Mouse (Mus musculus): ENCODE data around the gene Magohb. TPM values are rescaled to one million over a fixed set of nuclear protein-coding genes. Genes with fewer than 3 reads are reported as not detected.
"Not testable (repeated sequence)": the region's sequence is repeated elsewhere in the genome, so short reads cannot be mapped to it uniquely, and the experiment has no call there.

Magohb gene
- polyA plus RNA-seq, 1 experiment from 2014 or later: 68.2 TPM

- Histone ChIP-seq H3K4me2 (peak overlapping the region; percentile 61), H3K4me3 (ENCODE audit: low read depth, low read length) (peak overlapping the region; percentile 60), H3K9ac (peak overlapping the region; percentile 69), H3K36me3 (ENCODE audit: insufficient read depth) (peaks cover 9% of the 10 kb centered on the region), H3K9me3 (ENCODE audit: low read depth, low read length) (no peaks in the 10 kb centered on the region), H3K27me3 (ENCODE audit: insufficient read depth, low read length) (no peaks in the 10 kb centered on the region), H3K4me1 (ENCODE audit: insufficient read depth) (0 out of 2 replicates have a peak, but pooled peaks cover 3% of the 10 kb centered on the region), H3K27ac (ENCODE audit: low read depth) (peak overlapping the region; percentile 44; the same call in 1 of the 2 replicates)
- TF ChIP-seq CTCF (IDR thresholded peaks at IDR 0.05; ENCODE audit: low read depth): no peak
- WGBS: 15% methylated on average over 10 of the region's 10 CpGs
- peak; percentile 50 for DNase-seq
- peak; percentile 60; the same call in 1 of the 2 replicates for ATAC-seq (ENCODE audit: insufficient read depth)
These were observed 611 bp downstream of the Magohb start for GRCm38 (mm10) chr6:131292276-131292990.

DNA sequence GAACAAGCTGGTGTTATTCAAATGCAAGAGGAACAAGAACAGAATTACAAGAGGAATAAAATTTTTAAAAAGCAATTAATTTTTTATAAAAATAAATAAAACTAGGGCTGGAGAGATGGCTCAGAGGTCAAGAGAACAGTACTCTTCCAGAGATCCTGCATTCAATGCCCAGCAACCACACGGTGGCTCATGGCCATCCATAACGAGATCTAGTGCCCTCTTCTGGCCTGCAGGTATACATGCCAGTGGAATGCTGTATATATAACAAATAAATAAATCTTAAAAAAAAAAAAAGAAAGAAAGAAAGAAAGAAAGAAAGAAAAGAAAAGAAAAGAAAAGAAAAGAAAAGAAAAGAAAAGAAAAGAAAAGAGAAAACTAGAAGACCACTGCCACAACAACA, 2.6 kb downstream of the Magohb start:
- H3K27me3 ChIP-seq (ENCODE audit: insufficient read depth, low read length): no peaks in the 10 kb centered on the region
- 18% methylated on average over 2 of the region's 2 CpGs for WGBS
- H3K36me3 ChIP-seq (ENCODE audit: insufficient read depth): peaks cover 21% of the 10 kb centered on the region
- 0 out of 2 replicates have a peak, but pooled peaks cover 3% of the 10 kb centered on the region for H3K4me1 ChIP-seq (ENCODE audit: insufficient read depth)
- no peak overlapping the region for H3K4me2 ChIP-seq
- DNase-seq: peak; percentile 75
- no peak overlapping the region for H3K9ac ChIP-seq
- peak; percentile 59 for TF ChIP-seq CTCF (IDR thresholded peaks at IDR 0.05; ENCODE audit: low read depth)
- H3K27ac ChIP-seq (ENCODE audit: low read depth): no peak overlapping the region
- ATAC-seq (ENCODE audit: insufficient read depth): no peak
- no peaks in the 10 kb centered on the region for H3K9me3 ChIP-seq (ENCODE audit: low read depth, low read length)
- H3K4me3 ChIP-seq (ENCODE audit: low read depth, low read length): no peak overlapping the region

DNA sequence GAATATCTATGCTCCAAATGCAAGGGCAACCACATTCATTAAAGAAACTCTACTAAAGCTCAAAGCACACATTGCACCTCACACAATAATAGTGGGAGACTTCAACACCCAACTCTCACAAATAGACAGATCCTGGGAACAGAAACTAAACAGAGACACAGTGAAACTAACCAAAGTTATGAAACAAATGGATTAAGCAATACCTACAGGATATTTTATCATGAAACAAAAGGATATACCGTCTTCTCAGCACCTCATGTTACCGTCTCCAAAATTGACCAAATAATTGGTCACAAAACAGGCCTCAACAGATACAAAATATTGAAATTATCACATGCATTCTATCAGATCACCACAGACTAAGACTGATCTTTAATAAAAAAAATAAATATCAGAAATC, 14.9 kb downstream of the Magohb start:
- not testable (repeated sequence) for ATAC-seq (ENCODE audit: insufficient read depth); H3K27me3 ChIP-seq (ENCODE audit: insufficient read depth, low read length); H3K4me3 ChIP-seq (ENCODE audit: low read depth, low read length); H3K9ac ChIP-seq; H3K9me3 ChIP-seq (ENCODE audit: low read depth, low read length); H3K4me1 ChIP-seq (ENCODE audit: insufficient read depth); H3K27ac ChIP-seq (ENCODE audit: low read depth); H3K4me2 ChIP-seq; DNase-seq
- WGBS: 91% methylated on average over 2 of the region's 2 CpGs
- peaks cover 13% of the 10 kb centered on the region; the same call in 1 of the 2 replicates for H3K36me3 ChIP-seq (ENCODE audit: insufficient read depth)

DNA sequence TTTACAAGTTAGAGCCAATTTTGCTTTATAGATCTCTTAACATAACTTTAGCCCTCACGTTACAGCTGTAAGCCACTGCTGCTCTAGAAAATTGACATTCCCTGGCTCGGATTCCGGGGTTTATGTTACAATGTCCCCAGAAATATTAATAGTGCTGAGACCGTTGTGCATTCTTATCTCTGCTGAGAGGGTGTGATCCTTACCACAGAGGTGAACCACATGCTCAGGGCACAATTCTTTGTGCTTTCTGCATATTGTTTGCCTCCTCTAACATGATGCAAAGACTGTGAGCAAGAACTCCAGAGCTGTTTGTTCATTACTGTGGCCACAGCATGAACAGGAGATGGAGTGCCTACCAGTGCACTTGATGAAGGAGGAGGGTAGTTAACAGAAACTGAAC, 16.4 kb downstream of the Magohb start:
- Histone ChIP-seq H3K36me3 (ENCODE audit: insufficient read depth) (peaks cover 6% of the 10 kb centered on the region; the same call in 1 of the 2 replicates), H3K27me3 (ENCODE audit: insufficient read depth, low read length) (no peaks in the 10 kb centered on the region), H3K9ac (no peak overlapping the region), H3K9me3 (ENCODE audit: low read depth, low read length) (no peaks in the 10 kb centered on the region), H3K4me2 (no peak overlapping the region), H3K4me1 (ENCODE audit: insufficient read depth) (no peaks in the 10 kb centered on the region), H3K27ac (ENCODE audit: low read depth) (no peak overlapping the region), H3K4me3 (ENCODE audit: low read depth, low read length) (no peak overlapping the region)
- DNase-seq: no peak
- 79% methylated on average over 4 of the region's 4 CpGs for WGBS
- TF ChIP-seq CTCF (IDR thresholded peaks at IDR 0.05; ENCODE audit: low read depth): no peak
- ATAC-seq (ENCODE audit: insufficient read depth): no peak

DNA sequence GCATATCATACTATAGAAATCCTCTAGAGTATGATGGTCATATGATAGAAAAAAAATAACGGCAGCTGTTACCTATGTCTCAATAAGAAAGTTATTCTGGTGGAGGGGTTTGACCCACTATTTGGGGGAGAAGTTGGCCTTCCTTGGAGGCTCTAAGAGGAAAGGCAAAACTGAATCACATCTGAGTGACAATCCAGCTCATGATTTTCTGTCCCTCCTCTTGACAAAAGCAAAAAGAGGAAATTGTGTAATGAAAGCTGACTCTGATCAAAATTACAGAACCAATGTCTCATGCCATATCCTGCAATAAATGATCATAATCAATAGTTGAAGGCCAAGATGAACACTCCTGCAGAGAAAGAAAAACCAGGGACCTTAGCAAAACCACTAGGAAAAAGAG, 20.7 kb downstream of the Magohb start:
- Histone ChIP-seq H3K9me3 (ENCODE audit: low read depth, low read length) (no peaks in the 10 kb centered on the region), H3K4me2 (no peak overlapping the region), H3K27me3 (ENCODE audit: insufficient read depth, low read length) (no peaks in the 10 kb centered on the region), H3K4me1 (ENCODE audit: insufficient read depth) (no peaks in the 10 kb centered on the region), H3K27ac (ENCODE audit: low read depth) (no peak overlapping the region), H3K4me3 (ENCODE audit: low read depth, low read length) (no peak overlapping the region), H3K9ac (no peak overlapping the region), H3K36me3 (ENCODE audit: insufficient read depth) (0 out of 2 replicates have a peak, but pooled peaks cover 6% of the 10 kb centered on the region)
- ATAC-seq (ENCODE audit: insufficient read depth) (no peak), DNase-seq (no peak)
- 91% methylated on average over 1 of the region's 1 CpGs for WGBS
- TF ChIP-seq CTCF (IDR thresholded peaks at IDR 0.05; ENCODE audit: low read depth): no peak

DNA sequence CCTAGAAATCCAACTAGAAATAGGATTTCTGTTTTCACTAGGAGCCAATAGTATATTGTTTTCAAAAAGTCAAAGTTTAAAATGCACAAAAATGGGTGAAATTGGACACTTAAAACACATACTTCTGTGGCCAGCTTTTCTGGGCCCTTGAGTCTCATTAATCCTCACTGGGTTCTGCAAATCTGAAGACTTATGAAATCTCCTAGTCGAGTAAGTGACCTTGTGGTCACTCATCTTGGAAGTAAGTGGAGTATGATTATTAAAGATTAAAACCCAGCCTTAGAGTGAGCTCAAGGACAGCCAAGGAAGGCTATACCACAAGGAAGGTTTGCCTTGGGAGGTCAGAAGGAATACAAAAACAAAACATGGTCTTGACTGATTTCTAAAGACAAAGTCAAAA, 22.7 kb downstream of the Magohb start:
- H3K4me2 ChIP-seq: no peak overlapping the region
- no peak overlapping the region for H3K4me3 ChIP-seq (ENCODE audit: low read depth, low read length)
- H3K36me3 ChIP-seq (ENCODE audit: insufficient read depth): no peaks in the 10 kb centered on the region
- no peaks in the 10 kb centered on the region for H3K27me3 ChIP-seq (ENCODE audit: insufficient read depth, low read length)
- no peak for DNase-seq
- ATAC-seq (ENCODE audit: insufficient read depth): no peak
- H3K27ac ChIP-seq (ENCODE audit: low read depth): no peak overlapping the region
- H3K9ac ChIP-seq: no peak overlapping the region
- no peaks in the 10 kb centered on the region for H3K4me1 ChIP-seq (ENCODE audit: insufficient read depth)
- H3K9me3 ChIP-seq (ENCODE audit: low read depth, low read length): no peaks in the 10 kb centered on the region
- 50% methylated on average over 1 of the region's 1 CpGs for WGBS
- no peak for TF ChIP-seq CTCF (IDR thresholded peaks at IDR 0.05; ENCODE audit: low read depth)

GRCm38 (mm10) chr6:131269599-131269998, 23.4 kb downstream of the Magohb start:
- Histone ChIP-seq H3K9ac (no peak overlapping the region), H3K27ac (ENCODE audit: low read depth) (no peak overlapping the region), H3K4me2 (no peak overlapping the region), H3K4me1 (ENCODE audit: insufficient read depth) (no peaks in the 10 kb centered on the region), H3K36me3 (ENCODE audit: insufficient read depth) (no peaks in the 10 kb centered on the region), H3K27me3 (ENCODE audit: insufficient read depth, low read length) (no peaks in the 10 kb centered on the region), H3K4me3 (ENCODE audit: low read depth, low read length) (no peak overlapping the region), H3K9me3 (ENCODE audit: low read depth, low read length) (no peaks in the 10 kb centered on the region)
- no peak for TF ChIP-seq CTCF (IDR thresholded peaks at IDR 0.05; ENCODE audit: low read depth)
- WGBS: 84% methylated on average over 2 of the region's 2 CpGs
- ATAC-seq (ENCODE audit: insufficient read depth) (no peak), DNase-seq (no peak)
